Mouse (Mus musculus): ENCODE results near the gene Slc17a3. TPM values are rescaled to one million over a fixed set of nuclear protein-coding genes. Genes with fewer than 3 reads are reported as not detected.

Gene Slc17a3
- polyA plus RNA-seq, 1 experiment from 2014 or later, result not detected

DNA sequence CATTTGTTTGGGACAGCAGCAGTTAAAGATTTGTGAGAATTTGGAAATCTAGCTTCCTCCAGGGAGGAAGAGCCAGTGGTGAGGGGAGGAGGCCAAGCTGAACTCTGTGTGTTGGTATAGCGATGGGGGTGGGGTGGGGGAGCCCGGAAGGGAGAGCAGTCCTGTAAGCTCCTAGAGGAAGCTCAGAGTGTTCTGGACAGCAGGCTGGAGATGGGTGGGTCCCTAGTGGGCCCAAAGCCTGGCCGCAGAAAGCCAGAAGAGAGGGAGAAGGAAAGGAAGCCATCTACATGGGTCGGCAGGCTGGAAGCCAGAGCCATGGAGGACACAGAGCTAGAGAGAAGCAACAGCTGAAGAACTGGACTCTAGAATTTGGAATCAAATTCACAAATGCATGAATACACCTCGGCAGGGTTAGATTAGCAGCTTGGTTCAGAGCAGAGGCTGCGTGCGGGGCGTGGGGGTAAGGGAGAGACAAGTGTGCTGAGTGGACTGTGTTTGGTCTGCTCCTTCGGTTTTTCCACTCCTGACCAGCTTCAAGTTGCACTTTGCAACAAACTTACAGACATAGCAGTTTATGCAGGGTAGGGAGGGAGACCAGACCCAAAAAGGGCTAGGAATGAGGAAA is 27.0 kb downstream of the Slc17a3 start:
- Histone ChIP-seq H3K4me3 (ENCODE audit: low read depth, low read length) (no peak overlapping the region), H3K4me2 (replicated peaks; ENCODE audit: low read depth, low read length) (no peak overlapping the region), H3K27ac (ENCODE audit: low read length) (no peak overlapping the region; the same call in 1 of the 2 replicates), H3K9ac (replicated peaks; ENCODE audit: low read depth, low read length) (no peak overlapping the region), H3K9me3 (ENCODE audit: control insufficient read depth, low read depth, low read length) (no peaks in the 10 kb centered on the region), H3K4me1 (ENCODE audit: control insufficient read depth, insufficient read depth, low read length) (peaks cover 4% of the 10 kb centered on the region; the same call in 1 of the 2 replicates), H3K36me3 (ENCODE audit: control insufficient read depth, insufficient read depth, low read length) (no peaks in the 10 kb centered on the region), H3K27me3 (ENCODE audit: control insufficient read depth, insufficient read depth, low read length) (no peaks in the 10 kb centered on the region)
- WGBS, result 66% methylated on average over 9 of the region's 9 CpGs
- no peak for ATAC-seq (ENCODE audit: insufficient number of reproducible peaks, insufficient read depth, low FRiP score, low read depth)

DNA sequence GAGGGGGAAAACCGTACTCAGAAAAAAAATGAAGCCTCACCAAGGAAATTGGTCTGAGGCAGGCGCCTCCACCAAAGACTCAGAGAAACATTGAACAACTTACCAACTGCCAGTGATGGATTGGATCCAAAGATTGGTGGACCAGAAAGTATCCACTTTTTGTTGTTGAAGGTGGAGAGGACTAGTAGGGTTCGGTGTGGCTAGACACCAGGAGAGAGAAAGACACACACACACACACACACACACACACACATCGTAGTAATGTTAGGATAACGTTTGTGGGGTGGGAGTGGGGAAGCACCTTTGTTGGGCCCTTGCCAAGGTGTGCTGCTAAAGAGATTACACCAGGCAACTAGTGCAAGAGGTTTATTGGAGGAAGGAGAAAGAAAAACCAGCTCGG is 27.8 kb downstream of the Slc17a3 start:
- no peak overlapping the region for H3K4me3 ChIP-seq (ENCODE audit: low read depth, low read length)
- no peak overlapping the region for H3K9ac ChIP-seq (replicated peaks; ENCODE audit: low read depth, low read length)
- H3K36me3 ChIP-seq (ENCODE audit: control insufficient read depth, insufficient read depth, low read length), result no peaks in the 10 kb centered on the region
- H3K4me1 ChIP-seq (ENCODE audit: control insufficient read depth, insufficient read depth, low read length), result peaks cover 4% of the 10 kb centered on the region; the same call in 1 of the 2 replicates
- 78% methylated on average over 6 of the region's 6 CpGs for WGBS
- H3K27me3 ChIP-seq (ENCODE audit: control insufficient read depth, insufficient read depth, low read length), result no peaks in the 10 kb centered on the region
- no peak overlapping the region for H3K4me2 ChIP-seq (replicated peaks; ENCODE audit: low read depth, low read length)
- no peak overlapping the region for H3K27ac ChIP-seq (ENCODE audit: low read length)
- no peak for ATAC-seq (ENCODE audit: insufficient number of reproducible peaks, insufficient read depth, low FRiP score, low read depth)
- no peaks in the 10 kb centered on the region for H3K9me3 ChIP-seq (ENCODE audit: control insufficient read depth, low read depth, low read length)

DNA sequence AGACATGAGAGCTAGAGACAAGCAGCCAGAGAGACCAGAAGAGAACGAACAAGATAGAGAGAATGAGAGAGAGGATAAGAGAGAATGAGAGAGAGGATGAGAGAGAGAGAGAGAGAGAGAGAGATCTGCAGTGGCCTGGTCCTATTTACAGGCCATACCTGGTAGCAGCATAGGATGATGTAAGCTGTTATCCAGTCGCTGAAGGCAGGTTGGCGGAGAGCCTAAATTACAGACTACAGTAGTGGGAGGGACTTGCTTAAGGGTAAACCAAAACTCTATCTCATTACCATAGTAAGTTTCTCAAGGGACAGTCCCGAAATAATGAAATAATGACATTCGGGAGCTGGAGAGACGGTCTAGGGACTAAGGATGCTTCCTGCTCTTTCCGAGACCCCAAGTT is 28.2 kb downstream of the Slc17a3 start, which contains the start of gene Slc17a1:
TSS of gene Slc17a1 (plus strand) at position 346 of the 400 bp plus-strand sequence.
- H3K9me3 ChIP-seq (ENCODE audit: control insufficient read depth, low read depth, low read length), result no peaks in the 10 kb centered on the region
- no peaks in the 10 kb centered on the region for H3K27me3 ChIP-seq (ENCODE audit: control insufficient read depth, insufficient read depth, low read length)
- 89% methylated on average over 7 of the region's 7 CpGs for WGBS
- H3K4me1 ChIP-seq (ENCODE audit: control insufficient read depth, insufficient read depth, low read length), result peaks cover 4% of the 10 kb centered on the region; the same call in 1 of the 2 replicates
- no peak within 1 kb of the TSS for H3K4me2 ChIP-seq (replicated peaks; ENCODE audit: low read depth, low read length)
- no peaks in the 10 kb centered on the region for H3K36me3 ChIP-seq (ENCODE audit: control insufficient read depth, insufficient read depth, low read length)
- no peak within 1 kb of the TSS for H3K9ac ChIP-seq (replicated peaks; ENCODE audit: low read depth, low read length)
- no peak within 1 kb of the TSS for H3K4me3 ChIP-seq (ENCODE audit: low read depth, low read length)
- no peak for ATAC-seq (ENCODE audit: insufficient number of reproducible peaks, insufficient read depth, low FRiP score, low read depth)
- no peak within 1 kb of the TSS for H3K27ac ChIP-seq (ENCODE audit: low read length)

GRCm38 (mm10) chr13:23868790-23869533 is 29.7 kb downstream of the Slc17a3 start:
- Histone ChIP-seq H3K9ac (replicated peaks; ENCODE audit: low read depth, low read length) (no peak overlapping the region), H3K27me3 (ENCODE audit: control insufficient read depth, insufficient read depth, low read length) (no peaks in the 10 kb centered on the region), H3K4me3 (ENCODE audit: low read depth, low read length) (no peak overlapping the region), H3K9me3 (ENCODE audit: control insufficient read depth, low read depth, low read length) (no peaks in the 10 kb centered on the region), H3K4me2 (replicated peaks; ENCODE audit: low read depth, low read length) (no peak overlapping the region), H3K27ac (ENCODE audit: low read length) (no peak overlapping the region), H3K4me1 (ENCODE audit: control insufficient read depth, insufficient read depth, low read length) (peaks cover 4% of the 10 kb centered on the region; the same call in 1 of the 2 replicates), H3K36me3 (ENCODE audit: control insufficient read depth, insufficient read depth, low read length) (no peaks in the 10 kb centered on the region)
- ATAC-seq (ENCODE audit: insufficient number of reproducible peaks, insufficient read depth, low FRiP score, low read depth), result no peak
- WGBS, result 88% methylated on average over 8 of the region's 8 CpGs

DNA sequence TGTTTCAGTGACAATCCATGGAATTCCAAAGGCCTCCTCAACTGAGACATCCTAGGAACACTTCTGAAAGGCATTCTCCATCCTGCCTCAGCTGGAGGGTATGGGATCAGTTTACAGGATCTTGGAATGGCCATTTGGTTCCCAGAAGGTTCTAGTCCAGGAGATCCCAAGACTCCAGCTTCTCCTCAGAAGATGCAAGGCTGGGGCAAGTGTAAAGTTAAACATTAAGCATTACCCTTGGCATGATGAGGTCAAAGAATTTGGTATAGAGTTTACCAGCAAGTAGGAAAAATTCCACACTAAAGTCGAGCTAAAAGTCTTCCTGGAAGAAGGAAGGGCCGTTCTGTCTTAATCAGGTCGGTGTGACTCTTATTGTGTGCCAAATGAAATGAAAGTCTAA is 30.8 kb downstream of the Slc17a3 start:
- WGBS, result 69% methylated on average over 3 of the region's 3 CpGs
- no peaks in the 10 kb centered on the region for H3K9me3 ChIP-seq (ENCODE audit: control insufficient read depth, low read depth, low read length)
- no peak overlapping the region for H3K4me3 ChIP-seq (ENCODE audit: low read depth, low read length)
- no peak overlapping the region for H3K27ac ChIP-seq (ENCODE audit: low read length)
- no peak overlapping the region for H3K9ac ChIP-seq (replicated peaks; ENCODE audit: low read depth, low read length)
- peaks cover 4% of the 10 kb centered on the region; the same call in 1 of the 2 replicates for H3K4me1 ChIP-seq (ENCODE audit: control insufficient read depth, insufficient read depth, low read length)
- no peak for ATAC-seq (ENCODE audit: insufficient number of reproducible peaks, insufficient read depth, low FRiP score, low read depth)
- H3K27me3 ChIP-seq (ENCODE audit: control insufficient read depth, insufficient read depth, low read length), result no peaks in the 10 kb centered on the region
- no peaks in the 10 kb centered on the region for H3K36me3 ChIP-seq (ENCODE audit: control insufficient read depth, insufficient read depth, low read length)
- H3K4me2 ChIP-seq (replicated peaks; ENCODE audit: low read depth, low read length), result no peak overlapping the region

- Histone ChIP-seq H3K9me3 (ENCODE audit: control insufficient read depth, low read depth, low read length) (no peaks in the 10 kb centered on the region), H3K4me1 (ENCODE audit: control insufficient read depth, insufficient read depth, low read length) (no peaks in the 10 kb centered on the region), H3K9ac (replicated peaks; ENCODE audit: low read depth, low read length) (no peak overlapping the region), H3K4me3 (ENCODE audit: low read depth, low read length) (no peak overlapping the region), H3K27ac (ENCODE audit: low read length) (no peak overlapping the region), H3K4me2 (replicated peaks; ENCODE audit: low read depth, low read length) (no peak overlapping the region), H3K27me3 (ENCODE audit: control insufficient read depth, insufficient read depth, low read length) (no peaks in the 10 kb centered on the region), H3K36me3 (ENCODE audit: control insufficient read depth, insufficient read depth, low read length) (no peaks in the 10 kb centered on the region)
- WGBS, result 63% methylated on average over 5 of the region's 5 CpGs
- ATAC-seq (ENCODE audit: insufficient number of reproducible peaks, insufficient read depth, low FRiP score, low read depth), result no peak
These were observed 33.9 kb downstream of the Slc17a3 start for GRCm38 (mm10) chr13:23873141-23873540.

DNA sequence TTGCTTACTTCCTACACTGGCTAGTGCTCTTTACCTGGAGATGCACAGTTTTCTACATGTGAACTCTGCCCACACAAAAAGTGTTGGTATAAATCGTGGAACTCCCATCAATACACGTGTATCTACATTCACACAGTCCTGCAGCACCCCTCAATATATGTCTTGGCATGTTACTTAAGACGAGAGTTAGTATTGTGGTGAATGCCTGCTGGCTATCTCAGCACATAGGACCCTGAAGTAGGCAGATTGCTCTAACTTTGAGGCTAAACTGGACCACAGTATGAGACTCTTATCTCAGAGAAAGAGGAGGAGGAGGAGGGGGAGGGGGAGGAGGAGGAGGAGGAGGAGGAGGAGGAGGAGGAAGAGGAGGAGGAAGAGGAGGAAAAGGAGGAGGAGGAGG is 39.9 kb downstream of the Slc17a3 start:
- Histone ChIP-seq H3K36me3 (ENCODE audit: control insufficient read depth, insufficient read depth, low read length) (no peaks in the 10 kb centered on the region), H3K4me3 (ENCODE audit: low read depth, low read length) (no peak overlapping the region), H3K27me3 (ENCODE audit: control insufficient read depth, insufficient read depth, low read length) (no peaks in the 10 kb centered on the region), H3K27ac (ENCODE audit: low read length) (no peak overlapping the region), H3K4me1 (ENCODE audit: control insufficient read depth, insufficient read depth, low read length) (no peaks in the 10 kb centered on the region), H3K9ac (replicated peaks; ENCODE audit: low read depth, low read length) (no peak overlapping the region), H3K9me3 (ENCODE audit: control insufficient read depth, low read depth, low read length) (no peaks in the 10 kb centered on the region), H3K4me2 (replicated peaks; ENCODE audit: low read depth, low read length) (no peak overlapping the region)
- no peak for ATAC-seq (ENCODE audit: insufficient number of reproducible peaks, insufficient read depth, low FRiP score, low read depth)
- WGBS, result 78% methylated on average over 3 of the region's 3 CpGs

GRCm38 (mm10) chr13:23879636-23880035 is 40.4 kb downstream of the Slc17a3 start:
- Histone ChIP-seq H3K27me3 (ENCODE audit: control insufficient read depth, insufficient read depth, low read length) (no peaks in the 10 kb centered on the region), H3K4me1 (ENCODE audit: control insufficient read depth, insufficient read depth, low read length) (no peaks in the 10 kb centered on the region), H3K36me3 (ENCODE audit: control insufficient read depth, insufficient read depth, low read length) (no peaks in the 10 kb centered on the region), H3K4me2 (replicated peaks; ENCODE audit: low read depth, low read length) (no peak overlapping the region), H3K4me3 (ENCODE audit: low read depth, low read length) (no peak overlapping the region), H3K9me3 (ENCODE audit: control insufficient read depth, low read depth, low read length) (no peaks in the 10 kb centered on the region), H3K9ac (replicated peaks; ENCODE audit: low read depth, low read length) (no peak overlapping the region), H3K27ac (ENCODE audit: low read length) (no peak overlapping the region)
- no peak for ATAC-seq (ENCODE audit: insufficient number of reproducible peaks, insufficient read depth, low FRiP score, low read depth)
- 83% methylated on average over 5 of the region's 5 CpGs for WGBS
